Mouse (Mus musculus) limb, embryonic 11.5 days (tissue): ENCODE data around the gene Tmcc3. TPM values are rescaled to one million over a fixed set of nuclear protein-coding genes. Genes with fewer than 3 reads are reported as not detected.

Experiments used
- ATAC-seq: fragments of 200-750 bp; cut with Nextera tagmentation; 2 replicates; pipeline ENCODE4 v1.8.0; 2017; ENCODE audit warnings: low read depth; ENCODE audit not compliant: insufficient number of reproducible peaks, low FRiP score, low TSS enrichment
- DNase-seq: peaks from one replicate; pipeline ENCODE4 v3.0.0-alpha.2; 2015; ENCODE audit warnings: low spot score
- H3K27ac ChIP-seq: fragments of 300-500 bp; sonication (generic); replicated peaks from 2 replicates; pipeline ENCODE4 v1.5.1; 2014; ENCODE audit warnings: low read depth, mild to moderate bottlenecking, low read length
- H3K27me3 ChIP-seq: fragments of 300-500 bp; sonication (generic); 2 replicates; pipeline ENCODE4 v1.6.1; 2014; ENCODE audit warnings: mild to moderate bottlenecking, low read length, mixed read lengths; ENCODE audit not compliant: control insufficient read depth, insufficient read depth
- H3K36me3 ChIP-seq: fragments of 300-500 bp; sonication (generic); 2 replicates; pipeline ENCODE4 v1.6.1; 2014; ENCODE audit warnings: mild to moderate bottlenecking, low read length, moderate library complexity, mixed read lengths; ENCODE audit not compliant: control insufficient read depth, insufficient read depth
- H3K4me1 ChIP-seq: fragments of 300-500 bp; sonication (generic); 2 replicates; pipeline ENCODE4 v1.6.1; 2014; ENCODE audit warnings: low read length, mixed read lengths; ENCODE audit not compliant: control insufficient read depth, insufficient read depth
- H3K4me2 ChIP-seq: fragments of 300-500 bp; sonication (generic); 2 replicates; pipeline ENCODE4 v1.6.1; 2014; ENCODE audit warnings: low read depth, mild to moderate bottlenecking, moderate library complexity; ENCODE audit not compliant: severe bottlenecking
- H3K4me3 ChIP-seq: fragments of 300-500 bp; sonication (generic); 2 replicates; pipeline ENCODE4 v1.5.1; 2014; ENCODE audit warnings: low read depth, low read length
- H3K9ac ChIP-seq: fragments of 300-500 bp; sonication (generic); 2 replicates; pipeline ENCODE4 v1.6.1; 2014; ENCODE audit warnings: mild to moderate bottlenecking, low read length
- H3K9me3 ChIP-seq: fragments of 300-500 bp; sonication (generic); 2 replicates; pipeline ENCODE4 v1.6.1; 2016; ENCODE audit warnings: low read length; ENCODE audit not compliant: control insufficient read depth
- WGBS: fragments of 180-500 bp; shearing (Covaris S2); extraction: QIAGEN DNeasy Blood & Tissue Kit; methylation state at CpG from one replicate; pipeline ENCODE4 v1.1.7; 2014; 5-methylcytosine and 5-hydroxymethylcytosine counted together
- polyA plus RNA-seq: library from polyadenylated mRNA; unstranded; fragments of >200 nt; fragmentation: Nextera tagmentation; extraction: Ambion mirVana; gene quantifications from 2 replicates; pipeline ENCODE4 v1.2.1, GENCODE M21; 2014

The Tmcc3 gene
- polyA plus RNA-seq, 1 experiment from 2014 or later: 5.3 TPM

- no peak for DNase-seq
- no peak overlapping the region for H3K9ac ChIP-seq
- 62% methylated on average over 3 of the region's 3 CpGs for WGBS
Observed at GRCm38 (mm10) chr10:94449676-94450075, 137.9 kb downstream of the Tmcc3 start.

GRCm38 (mm10) chr10:94450781-94451180 is 139.0 kb downstream of the Tmcc3 start:
- Histone ChIP-seq H3K27me3 (no peaks in the 10 kb centered on the region), H3K9ac (no peak overlapping the region), H3K9me3 (no peaks in the 10 kb centered on the region), H3K36me3 (no peaks in the 10 kb centered on the region), H3K4me3 (no peak overlapping the region), H3K4me1 (no peaks in the 10 kb centered on the region; the same call in 1 of the 2 replicates), H3K4me2 (no peak overlapping the region), H3K27ac (no peak overlapping the region)
- DNase-seq: no peak
- ATAC-seq: no peak
- 68% methylated on average over 8 of the region's 8 CpGs for WGBS

More at GRCm38 (mm10) chr10:94449676-94450075, 137.9 kb downstream of the Tmcc3 start:
- H3K4me2 ChIP-seq: no peak overlapping the region
- H3K27ac ChIP-seq: no peak overlapping the region
- H3K27me3 ChIP-seq: no peaks in the 10 kb centered on the region
- no peaks in the 10 kb centered on the region for H3K9me3 ChIP-seq
- no peaks in the 10 kb centered on the region; the same call in 1 of the 2 replicates for H3K4me1 ChIP-seq
- H3K4me3 ChIP-seq: no peak overlapping the region
- H3K36me3 ChIP-seq: no peaks in the 10 kb centered on the region
- no peak for ATAC-seq

- DNase-seq (peak; percentile 50), ATAC-seq (peak; percentile 65; the same call in 1 of the 2 replicates)
- 35% methylated on average over 1 of the region's 1 CpGs for WGBS
- Histone ChIP-seq H3K4me3 (no peak overlapping the region), H3K27me3 (no peaks in the 10 kb centered on the region), H3K27ac (no peak overlapping the region), H3K9ac (no peak overlapping the region), H3K4me1 (peaks cover 13% of the 10 kb centered on the region), H3K4me2 (no peak overlapping the region), H3K36me3 (no peaks in the 10 kb centered on the region), H3K9me3 (no peaks in the 10 kb centered on the region)
Observed at GRCm38 (mm10) chr10:94457454-94457853, 145.7 kb downstream of the Tmcc3 start.

- Histone ChIP-seq H3K27ac (no peak overlapping the region), H3K27me3 (no peaks in the 10 kb centered on the region), H3K4me2 (no peak overlapping the region; the same call in 1 of the 2 replicates), H3K4me3 (no peak overlapping the region), H3K9ac (no peak overlapping the region), H3K36me3 (no peaks in the 10 kb centered on the region), H3K9me3 (no peaks in the 10 kb centered on the region), H3K4me1 (peaks cover 13% of the 10 kb centered on the region)
- DNase-seq (peak; percentile 60), ATAC-seq (no peak)
- 53% methylated on average over 6 of the region's 6 CpGs for WGBS
Observed at GRCm38 (mm10) chr10:94458690-94459089, 146.9 kb downstream of the Tmcc3 start.

- no peaks in the 10 kb centered on the region for H3K9me3 ChIP-seq
- no peak for ATAC-seq
- no peak overlapping the region for H3K4me3 ChIP-seq
- peaks cover 13% of the 10 kb centered on the region for H3K4me1 ChIP-seq
- 81% methylated on average over 3 of the region's 3 CpGs for WGBS
- H3K9ac ChIP-seq: no peak overlapping the region
- H3K27ac ChIP-seq: no peak overlapping the region
- no peaks in the 10 kb centered on the region for H3K36me3 ChIP-seq
- H3K4me2 ChIP-seq: no peak overlapping the region
- H3K27me3 ChIP-seq: no peaks in the 10 kb centered on the region
- DNase-seq: no peak
Observed at GRCm38 (mm10) chr10:94461378-94461777, 149.6 kb downstream of the Tmcc3 start.

- Histone ChIP-seq H3K27ac (no peak overlapping the region), H3K27me3 (no peaks in the 10 kb centered on the region), H3K4me1 (peaks cover 13% of the 10 kb centered on the region), H3K9me3 (no peaks in the 10 kb centered on the region), H3K4me2 (no peak overlapping the region), H3K9ac (no peak overlapping the region), H3K4me3 (no peak overlapping the region), H3K36me3 (no peaks in the 10 kb centered on the region)
- DNase-seq (no peak), ATAC-seq (no peak)
- 73% methylated on average over 8 of the region's 8 CpGs for WGBS
Observed at GRCm38 (mm10) chr10:94461871-94462270, 150.1 kb downstream of the Tmcc3 start.

- Histone ChIP-seq H3K9ac (no peak overlapping the region), H3K4me3 (no peak overlapping the region), H3K4me1 (peaks cover 13% of the 10 kb centered on the region), H3K36me3 (no peaks in the 10 kb centered on the region), H3K27me3 (no peaks in the 10 kb centered on the region), H3K27ac (no peak overlapping the region), H3K9me3 (no peaks in the 10 kb centered on the region), H3K4me2 (no peak overlapping the region)
- no peak for DNase-seq
- ATAC-seq: no peak
- 86% methylated on average over 15 of the region's 15 CpGs for WGBS
Observed at GRCm38 (mm10) chr10:94462386-94463064, 150.8 kb downstream of the Tmcc3 start.

- Histone ChIP-seq H3K9ac (no peak overlapping the region), H3K4me2 (no peak overlapping the region), H3K36me3 (no peaks in the 10 kb centered on the region), H3K9me3 (no peaks in the 10 kb centered on the region), H3K4me3 (no peak overlapping the region), H3K27me3 (no peaks in the 10 kb centered on the region), H3K4me1 (peaks cover 6% of the 10 kb centered on the region), H3K27ac (no peak overlapping the region)
- no peak for DNase-seq
- WGBS: 88% methylated on average over 2 of the region's 2 CpGs
- ATAC-seq: no peak
Observed at GRCm38 (mm10) chr10:94463410-94463809, 151.7 kb downstream of the Tmcc3 start.

- no peaks in the 10 kb centered on the region for H3K9me3 ChIP-seq
- WGBS: 79% methylated on average over 6 of the region's 6 CpGs
Observed at GRCm38 (mm10) chr10:94465646-94466045, 153.9 kb downstream of the Tmcc3 start.

More at GRCm38 (mm10) chr10:94465646-94466045, 153.9 kb downstream of the Tmcc3 start:
- Histone ChIP-seq H3K27ac (no peak overlapping the region), H3K27me3 (no peaks in the 10 kb centered on the region), H3K4me2 (no peak overlapping the region), H3K9ac (no peak overlapping the region), H3K36me3 (no peaks in the 10 kb centered on the region), H3K4me3 (no peak overlapping the region), H3K4me1 (no peaks in the 10 kb centered on the region)
- DNase-seq (no peak), ATAC-seq (no peak)
